Comparison of ENCODE assay signal across 15 mouse cellular contexts in genomic region chr1:164681582-164681981, GRCm38 (mm10).
A peak's percentile ranks its signal among the peaks of the same experiment; 100 is the strongest.
DNase-seq lines count a peak whose midpoint lies in the region; ATAC-seq and TF ChIP-seq lines count a peak whose summit lies in the region.
"Had no signal": no experiment of that assay in that cellular context is flagged by ENCODE, and none has a peak within 500 bp of the region (broad histone marks: within the 10 kb centered on the region; RNA-seq: fewer than 3 reads in every experiment).

No protein-coding gene starts in this region.

- H3K9ac ChIP-seq in forebrain, postnatal 0 days, result no peak overlapping the region
- H3K9ac ChIP-seq in forebrain, embryonic 14.5 days (ENCODE audit: low read length), result no peak overlapping the region
- no peak overlapping the region for H3K9ac ChIP-seq in liver, adult 2 months (ENCODE audit: low read depth, low read length)
- no peak overlapping the region for H3K9ac ChIP-seq in liver, embryonic 12.5 days
- H3K9ac ChIP-seq: forebrain, embryonic 13.5 days; hindbrain, embryonic 12.5 days; liver, embryonic 13.5 days; midbrain, embryonic 13.5 days; neural tube, embryonic 15.5 days; stomach, embryonic 15.5 days had no signal

- TF ChIP-seq POLR2A in liver, adult 2 months (IDR thresholded peaks at IDR 0.05; ENCODE audit: extremely low read depth, insufficient read depth, low read length), result no peak

- no peak for DNase-seq in forebrain, postnatal 0 days
- DNase-seq in forebrain, embryonic 14.5 days (ENCODE audit: low spot score), result no peak
- peak; percentile 21 for DNase-seq in liver, adult 2 months (ENCODE audit: extremely low read depth, low read depth, low spot score)
- peak; percentile 39 to 54 for DNase-seq in heart, adult 9 months (ENCODE audit: low spot score in 2 of 2)
- DNase-seq in lung, postnatal 25 days (ENCODE audit: low spot score), result peak; percentile 48
- DNase-seq in T-cell, adult 2 months (ENCODE audit: low spot score), result no peak
- DNase-seq in retina, postnatal 1 day, result no peak
- DNase-seq: kidney, postnatal 4 days; liver, embryonic 13.5 days had no signal

- no peaks in the 10 kb centered on the region for H3K79me2 ChIP-seq in liver, adult 2 months (ENCODE audit: control insufficient read depth, insufficient read depth, low read length)

- no peaks in the 10 kb centered on the region for H3K27me3 ChIP-seq in forebrain, postnatal 0 days (ENCODE audit: insufficient read depth, low read length)
- no peaks in the 10 kb centered on the region for H3K27me3 ChIP-seq in forebrain, embryonic 14.5 days (replicated peaks; ENCODE audit: control insufficient read depth, insufficient read depth, low read length)
- no peaks in the 10 kb centered on the region for H3K27me3 ChIP-seq in liver, adult 2 months (ENCODE audit: control insufficient read depth, insufficient read depth, low read length)
- no peaks in the 10 kb centered on the region for H3K27me3 ChIP-seq in liver, embryonic 12.5 days (replicated peaks)
- H3K27me3 ChIP-seq: forebrain, embryonic 13.5 days; hindbrain, embryonic 12.5 days; liver, embryonic 13.5 days; midbrain, embryonic 13.5 days; neural tube, embryonic 15.5 days; stomach, embryonic 15.5 days had no signal

- H3K36me3 ChIP-seq in forebrain, postnatal 0 days (ENCODE audit: insufficient read depth), result no peaks in the 10 kb centered on the region
- H3K36me3 ChIP-seq in forebrain, embryonic 14.5 days (ENCODE audit: control insufficient read depth, insufficient read depth, low read length), result no peaks in the 10 kb centered on the region
- no peaks in the 10 kb centered on the region for H3K36me3 ChIP-seq in liver, adult 2 months (ENCODE audit: control insufficient read depth, insufficient read depth, low read length)
- no peaks in the 10 kb centered on the region for H3K36me3 ChIP-seq in liver, embryonic 12.5 days
- H3K36me3 ChIP-seq: hindbrain, embryonic 12.5 days; liver, embryonic 13.5 days; midbrain, embryonic 13.5 days; neural tube, embryonic 15.5 days; stomach, embryonic 15.5 days had no signal

- H3K4me3 ChIP-seq in forebrain, postnatal 0 days (ENCODE audit: low read depth, low read length), result no peak overlapping the region
- H3K4me3 ChIP-seq in forebrain, embryonic 14.5 days (ENCODE audit: low read depth, low read length), result no peak overlapping the region
- no peak overlapping the region for H3K4me3 ChIP-seq in liver, adult 2 months (ENCODE audit: insufficient read depth, low read depth, low read length)
- no peak overlapping the region for H3K4me3 ChIP-seq in liver, embryonic 12.5 days
- H3K4me3 ChIP-seq: forebrain, embryonic 13.5 days; hindbrain, embryonic 12.5 days; liver, embryonic 13.5 days; midbrain, embryonic 13.5 days; neural tube, embryonic 15.5 days; stomach, embryonic 15.5 days had no signal

- H3K27ac ChIP-seq in forebrain, postnatal 0 days (ENCODE audit: low read depth, low read length), result 0 out of 2 replicates have a peak overlapping the region, but pooled peaks have one; percentile 5
- no peak overlapping the region for H3K27ac ChIP-seq in forebrain, embryonic 14.5 days (ENCODE audit: low read depth, low read length)
- H3K27ac ChIP-seq in liver, adult 2 months (replicated peaks; ENCODE audit: insufficient read depth, low read depth, low read length), result no peak overlapping the region
- no peak overlapping the region for H3K27ac ChIP-seq in liver, embryonic 12.5 days
- H3K27ac ChIP-seq: forebrain, embryonic 13.5 days; hindbrain, embryonic 12.5 days; liver, embryonic 13.5 days; midbrain, embryonic 13.5 days; neural tube, embryonic 15.5 days; stomach, embryonic 15.5 days had no signal

- no peaks in the 10 kb centered on the region for H3K4me1 ChIP-seq in forebrain, postnatal 0 days (ENCODE audit: insufficient read depth)
- no peaks in the 10 kb centered on the region for H3K4me1 ChIP-seq in forebrain, embryonic 14.5 days (ENCODE audit: control insufficient read depth, insufficient read depth, low read length)
- peaks cover 4% of the 10 kb centered on the region; the same call in 1 of the 2 replicates for H3K4me1 ChIP-seq in liver, adult 2 months (ENCODE audit: control insufficient read depth, insufficient read depth, low read length)
- no peaks in the 10 kb centered on the region for H3K4me1 ChIP-seq in liver, embryonic 12.5 days
- H3K4me1 ChIP-seq: forebrain, embryonic 13.5 days; hindbrain, embryonic 12.5 days; liver, embryonic 13.5 days; midbrain, embryonic 13.5 days; neural tube, embryonic 15.5 days; stomach, embryonic 15.5 days had no signal

- H3K4me2 ChIP-seq in forebrain, postnatal 0 days (ENCODE audit: low read depth), result no peak overlapping the region
- H3K4me2 ChIP-seq in forebrain, embryonic 14.5 days (ENCODE audit: low read length), result no peak overlapping the region
- H3K4me2 ChIP-seq in liver, embryonic 12.5 days, result no peak overlapping the region
- H3K4me2 ChIP-seq: forebrain, embryonic 13.5 days; hindbrain, embryonic 12.5 days; liver, embryonic 13.5 days; midbrain, embryonic 13.5 days; neural tube, embryonic 15.5 days; stomach, embryonic 15.5 days had no signal

- no peaks in the 10 kb centered on the region for H3K9me3 ChIP-seq in forebrain, postnatal 0 days (ENCODE audit: low read length)
- no peaks in the 10 kb centered on the region for H3K9me3 ChIP-seq in forebrain, embryonic 14.5 days (replicated peaks; ENCODE audit: control insufficient read depth, low read length)
- no peaks in the 10 kb centered on the region for H3K9me3 ChIP-seq in liver, embryonic 12.5 days (replicated peaks)
- H3K9me3 ChIP-seq: liver, embryonic 13.5 days; stomach, embryonic 15.5 days had no signal

- TF ChIP-seq CTCF in forebrain, postnatal 0 days (IDR thresholded peaks at IDR 0.05; ENCODE audit: low read depth), result no peak
- TF ChIP-seq CTCF in liver, adult 2 months (IDR thresholded peaks at IDR 0.05; ENCODE audit: low read depth, low read length), result no peak

- WGBS in forebrain, postnatal 0 days, result 57% methylated on average over 5 of the region's 5 CpGs
- WGBS in forebrain, embryonic 14.5 days, result 77% methylated on average over 5 of the region's 5 CpGs
- 76% methylated on average over 5 of the region's 5 CpGs for WGBS in liver, adult 2 months
- 48% methylated on average over 5 of the region's 5 CpGs for WGBS in liver, embryonic 12.5 days (ENCODE audit: insufficient replicate concordance)

- ATAC-seq in forebrain, postnatal 0 days, result no peak
- ATAC-seq in forebrain, embryonic 14.5 days, result no peak
- no peak for ATAC-seq in liver, embryonic 12.5 days
- ATAC-seq: forebrain, embryonic 13.5 days; midbrain, embryonic 13.5 days had no signal

Comparison
In these comparisons a context has a peak if more than half of its experiments do, and no peak if none do; other contexts are left out.
1. DNase-seq: peak in liver, adult 2 months (single experiment), heart, adult 9 months (2 of 2) and lung, postnatal 25 days (single experiment); none in forebrain, postnatal 0 days (single experiment), forebrain, embryonic 14.5 days (single experiment), T-cell, adult 2 months (single experiment) and retina, postnatal 1 day (single experiment).